Mouse (Mus musculus) lung, adult 2 months (tissue): ENCODE results near the gene Pcbp4.

Experiments
- CTCF ChIP-seq: fragments of 200-500 bp; IDR thresholded peaks from 2 replicates; pipeline ENCODE4 v1.5.1; 2011; ENCODE audit warnings: mild to moderate bottlenecking, low read length, control low read depth; ENCODE audit not compliant: insufficient read depth
- POLR2A ChIP-seq: fragments of 200-500 bp; IDR thresholded peaks from 2 replicates; pipeline ENCODE4 v1.6.1; 2011; ENCODE audit warnings: low read depth, mild to moderate bottlenecking, control low read depth, low read length, borderline replicate concordance; ENCODE audit errors: extremely low read depth

DNA sequence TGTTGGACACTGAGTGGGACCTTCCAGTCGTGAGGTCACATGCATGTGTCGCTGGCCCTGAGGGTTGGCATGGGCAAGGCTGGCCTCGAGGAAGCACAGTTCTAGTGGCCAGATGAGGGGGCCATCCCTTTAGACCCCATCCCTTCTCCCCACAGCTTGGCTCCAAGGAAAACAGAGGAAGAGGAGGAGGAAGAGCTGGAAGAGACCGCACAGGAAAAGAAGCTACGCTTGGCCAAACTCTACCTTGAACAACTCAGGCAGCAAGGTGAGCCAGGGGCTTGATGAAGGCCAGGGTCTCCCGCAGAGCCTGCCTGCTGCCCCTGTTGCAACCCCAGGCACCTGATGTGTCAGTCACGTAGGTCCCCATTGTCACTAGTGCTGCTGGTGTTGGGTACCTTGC, 27.4 kb downstream of the Pcbp4 start:
- TF ChIP-seq POLR2A (no peak), CTCF (no peak)
